Mouse (Mus musculus) adrenal gland (tissue): Measurements from ENCODE around the gene Naa16.

Source experiments
- intact Hi-C: fragments of 180-260 bp; cut with DNase I; formaldehyde crosslinking; loops from one replicate; pipeline ENCODE4 v1.15.1; 2025

Naa16 gene

GRCm38 (mm10) chr14:79278927-79279326, 111.7 kb downstream of the Naa16 start:
- intact Hi-C loops = no loop called here

- intact Hi-C loops = no loop called here
These were observed 112.7 kb downstream of the Naa16 start for GRCm38 (mm10) chr14:79277922-79278321.

GRCm38 (mm10) chr14:79275870-79276395, 114.6 kb downstream of the Naa16 start:
- intact Hi-C loops = no loop called here

DNA sequence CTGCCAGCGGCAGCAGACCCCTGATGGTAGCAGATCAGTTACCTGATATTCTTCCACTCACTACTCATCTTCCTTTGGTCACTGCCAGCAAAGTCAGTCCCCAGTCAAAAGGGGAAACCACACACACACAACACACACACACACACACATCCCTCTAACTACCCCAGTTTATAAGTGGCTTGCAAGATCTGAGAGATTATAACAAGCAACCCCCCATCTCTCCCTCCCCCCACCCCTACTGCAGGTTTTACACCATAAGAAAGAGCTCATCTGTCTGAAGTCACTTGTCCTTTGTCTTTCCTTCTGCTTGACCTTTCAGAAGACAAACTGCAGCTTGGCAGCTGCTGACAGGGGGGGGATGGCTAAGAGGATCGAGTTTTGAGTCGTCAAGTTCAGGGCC, 115.1 kb downstream of the Naa16 start:
- intact Hi-C loops = no loop called here
